Mouse (Mus musculus) left cerebral cortex, adult 8-10 months (tissue): ENCODE measurements at regions not wholly inside any gene's neighbourhood (a gene's known extent, or its start where the extent isn't known, plus 50 kb on each side); places are given as distances from the start of the nearest gene placed in this dataset.
A peak's percentile ranks its signal among the peaks of the same experiment; 100 is the strongest.

Experiments
- DNase-seq, 2 experiments: peaks; one replicate each; pipeline ENCODE4 v3.0.0; 2022; ENCODE audit warnings: low spot score in 2 of 2

- no peak for DNase-seq
Measured at GRCm38 (mm10) chr17:84030699-84031098, 157.0 kb downstream of the Zfp36l2 start.

GRCm38 (mm10) chr17:84028157-84028970 lies 159.4 kb downstream of the Zfp36l2 start:
- DNase-seq, result peak; percentile 41 to 77

GRCm38 (mm10) chr17:84027275-84027674 lies 160.5 kb downstream of the Zfp36l2 start:
- DNase-seq, result no peak

GRCm38 (mm10) chr17:84026110-84026509 lies 161.6 kb downstream of the Zfp36l2 start:
- DNase-seq, result peak in 1 of 2 experiments; percentile 47

DNA sequence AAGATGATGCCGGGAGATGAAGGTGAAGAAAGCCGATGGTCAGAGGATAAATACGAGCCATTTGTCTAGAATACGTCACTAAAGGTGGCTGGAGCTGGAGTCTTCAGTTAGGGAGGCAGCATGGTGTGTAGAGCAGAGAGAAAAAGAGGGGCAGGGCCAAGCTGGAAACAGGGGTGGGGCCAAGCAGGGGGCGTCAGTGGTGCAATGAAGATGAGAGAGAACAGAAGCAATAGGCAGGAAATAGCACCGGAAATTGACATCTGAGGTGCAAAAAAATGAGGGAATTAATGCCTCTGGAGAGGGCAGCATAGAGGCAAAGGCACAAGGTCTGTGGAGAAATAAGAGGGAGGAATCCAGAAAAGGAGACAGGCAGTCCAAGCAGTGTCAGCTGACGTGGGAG lies 165.4 kb downstream of the Zfp36l2 start:
- DNase-seq, result no peak

DNA sequence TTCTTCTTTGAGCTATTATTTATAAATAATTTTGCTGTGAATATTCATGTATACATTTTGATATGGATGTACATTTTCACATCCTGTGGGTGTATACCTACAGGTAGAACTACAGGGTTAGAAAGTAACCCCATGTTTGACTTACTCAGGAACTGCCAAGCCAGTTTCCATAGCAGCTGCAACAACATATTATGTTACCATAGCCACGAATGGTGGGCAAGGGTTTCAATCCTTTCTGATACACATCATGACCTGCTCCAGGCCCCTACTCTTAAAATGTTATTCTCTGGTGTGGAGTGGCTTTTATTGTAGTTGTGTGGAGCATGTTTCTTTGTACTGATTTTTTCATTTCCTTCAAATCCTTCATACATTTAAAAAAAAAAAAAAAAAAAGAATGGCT lies 168.9 kb downstream of the Zfp36l2 start:
- DNase-seq, result no peak

DNA sequence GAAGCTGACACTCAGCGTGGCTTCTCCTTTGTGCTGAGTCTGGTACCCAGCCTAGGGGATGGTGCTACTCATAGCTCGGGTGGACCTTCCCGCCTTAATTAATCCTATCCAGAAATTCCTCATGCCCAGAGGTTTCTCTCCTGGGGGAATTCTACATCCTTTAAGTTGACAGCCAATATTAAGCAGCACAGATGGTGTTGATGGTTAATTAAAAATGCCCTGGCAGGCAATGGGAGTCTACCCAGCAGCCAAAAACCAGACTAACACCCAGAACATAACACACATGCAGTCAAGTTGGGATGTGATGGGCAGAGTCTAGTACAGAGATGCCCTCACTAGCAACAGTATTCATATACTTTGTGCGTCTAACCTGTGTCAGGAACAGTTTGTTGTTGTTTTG lies 169.9 kb downstream of the Zfp36l2 start:
- no peak for DNase-seq

DNA sequence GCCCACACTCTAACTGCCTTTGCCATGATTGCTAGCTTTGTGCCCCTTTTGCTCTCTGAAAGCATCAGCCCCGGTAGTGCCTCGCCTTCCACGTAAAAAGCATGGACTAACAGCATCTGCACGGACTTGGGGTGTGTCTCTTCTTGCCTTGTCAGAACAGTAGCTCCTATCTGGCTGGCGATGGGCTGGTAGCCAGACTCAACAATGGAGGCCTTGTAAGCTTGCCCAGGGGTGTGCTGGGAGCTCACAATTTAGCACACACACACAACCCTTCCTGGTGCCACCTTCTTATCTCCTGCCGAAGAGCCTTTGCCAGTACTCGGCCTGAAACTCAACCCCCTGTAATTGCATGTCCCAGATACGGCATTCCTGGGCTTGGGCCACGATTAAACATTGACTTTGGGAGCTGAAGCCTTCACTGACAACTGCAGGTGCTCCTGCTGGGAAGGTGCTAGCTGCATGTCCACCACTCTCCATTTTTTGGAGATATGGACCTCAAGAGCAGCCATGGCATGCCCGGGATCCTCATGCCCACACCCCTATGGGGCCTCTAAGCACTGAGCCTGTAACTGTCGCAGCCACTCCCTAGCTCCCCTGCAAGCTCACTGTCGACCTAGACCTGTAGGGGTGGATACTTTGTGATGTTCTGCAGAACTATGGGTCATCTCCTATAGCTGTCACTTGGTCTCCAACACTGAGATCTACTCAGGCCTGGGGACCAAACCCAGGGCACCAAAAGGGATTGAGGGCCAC lies 166.7 kb upstream of the Haao start:
- no peak for DNase-seq

- DNase-seq, result no peak
Measured at GRCm38 (mm10) chr17:84010492-84011060, 162.8 kb upstream of the Haao start.

- DNase-seq, result no peak
Measured at GRCm38 (mm10) chr17:84009966-84010365, 162.2 kb upstream of the Haao start.

GRCm38 (mm10) chr17:84009194-84009593 lies 161.4 kb upstream of the Haao start:
- peak in 1 of 2 experiments; percentile 73 for DNase-seq

DNA sequence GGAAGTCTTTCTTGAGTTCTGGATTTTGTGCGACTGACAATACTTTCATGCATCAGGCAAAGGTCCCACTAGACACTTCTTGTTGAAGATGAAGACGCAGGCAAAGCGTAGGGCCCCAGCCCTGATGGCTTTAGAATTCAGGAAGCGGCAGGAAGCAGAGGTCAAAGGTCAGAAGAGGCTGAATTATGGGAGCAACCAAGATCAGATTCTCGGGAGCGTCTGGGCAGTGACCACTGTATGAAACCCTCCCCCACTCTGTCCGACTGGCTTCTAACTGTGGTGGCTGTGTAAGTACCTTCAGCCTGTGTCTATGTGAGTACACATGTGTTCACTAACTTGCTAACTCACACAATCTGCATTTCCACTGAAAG lies 160.9 kb upstream of the Haao start:
- DNase-seq, result no peak

GRCm38 (mm10) chr17:84008035-84008681 lies 160.4 kb upstream of the Haao start:
- no peak for DNase-seq

GRCm38 (mm10) chr17:84006748-84007147 lies 159.0 kb upstream of the Haao start:
- DNase-seq, result no peak

DNA sequence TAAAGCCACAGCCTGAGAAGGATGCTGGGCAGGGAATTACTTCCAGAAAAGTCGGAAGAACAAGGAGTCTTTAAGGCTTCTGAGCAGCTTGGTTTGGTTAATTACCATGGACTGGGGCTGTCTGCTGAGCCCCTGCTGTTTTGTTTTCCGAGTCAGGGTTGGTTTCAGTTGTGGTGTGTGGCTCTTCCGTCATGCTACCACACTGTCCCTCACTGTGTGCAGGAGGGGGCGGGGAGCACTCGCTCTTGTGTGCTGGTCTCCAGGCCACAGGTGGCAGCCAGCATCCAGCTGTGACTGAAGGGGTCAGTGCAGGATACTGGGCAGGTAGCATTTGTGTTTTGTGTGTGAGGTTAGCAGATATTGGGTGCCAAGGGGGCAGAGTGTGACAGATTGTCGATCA lies 156.5 kb upstream of the Haao start:
- DNase-seq, result no peak

GRCm38 (mm10) chr17:84003489-84004234 lies 155.9 kb upstream of the Haao start:
- no peak for DNase-seq

GRCm38 (mm10) chr17:84002939-84003338 lies 155.2 kb upstream of the Haao start:
- no peak for DNase-seq

GRCm38 (mm10) chr17:84002327-84002726 lies 154.6 kb upstream of the Haao start:
- DNase-seq, result no peak

DNA sequence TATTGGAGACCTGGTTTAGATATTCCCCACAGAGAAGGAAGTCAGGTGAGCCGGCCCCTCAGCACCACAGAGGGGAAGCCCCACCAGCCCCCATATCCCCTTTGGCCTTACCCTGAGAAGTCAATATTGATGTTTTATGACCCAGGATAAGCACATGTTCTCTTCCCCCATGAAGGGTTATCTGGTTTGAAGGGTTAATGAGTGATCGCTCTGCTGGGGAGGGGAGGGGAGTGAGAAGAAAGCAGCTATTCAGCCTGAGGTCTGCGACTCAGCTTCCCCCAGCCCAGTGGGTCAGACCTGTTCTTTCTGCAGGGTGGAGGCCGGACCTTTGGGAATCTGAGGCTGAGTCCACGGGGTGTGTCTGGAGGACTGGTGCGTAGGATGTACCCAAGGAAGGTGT lies 152.4 kb upstream of the Haao start:
- no peak for DNase-seq

DNA sequence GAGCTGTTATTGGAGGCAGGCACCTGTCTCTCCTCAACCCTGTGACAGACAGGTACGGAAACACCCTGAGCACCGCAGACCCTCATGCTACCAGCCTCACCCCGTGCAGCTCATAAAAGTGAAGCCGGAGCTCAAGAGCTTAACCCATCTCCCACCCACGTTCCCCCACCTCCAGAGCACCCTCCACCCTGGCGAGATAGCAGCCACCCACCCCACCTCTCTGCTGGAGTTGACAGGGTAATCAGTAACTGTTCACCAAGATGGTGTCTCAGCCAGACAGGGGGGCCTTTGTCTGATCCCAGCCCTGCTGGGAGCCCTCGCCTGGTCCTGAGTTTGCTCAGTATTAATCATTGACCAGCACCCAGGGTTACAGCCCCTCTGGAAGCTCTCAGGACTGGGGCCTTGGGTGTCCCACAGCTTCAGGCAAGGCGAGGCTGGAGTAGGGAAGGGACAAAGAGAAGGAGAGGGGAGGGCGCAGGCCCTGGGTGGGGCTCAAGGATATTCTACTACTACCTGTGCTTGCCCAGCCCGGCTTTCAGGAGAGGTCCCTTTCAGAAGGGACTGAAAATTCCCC lies 151.3 kb upstream of the Haao start:
- no peak for DNase-seq

GRCm38 (mm10) chr17:83998341-83998740 lies 150.6 kb upstream of the Haao start:
- no peak for DNase-seq
